Comparison of ENCODE assay signal across 17 mouse cellular contexts in genomic region chr11:106728402-106729366, GRCm38 (mm10). TPM values are rescaled to one million over a fixed set of nuclear protein-coding genes. Genes with fewer than 3 reads are reported as not detected.
A peak's percentile ranks its signal among the peaks of the same experiment; 100 is the strongest.
DNase-seq lines count a peak whose midpoint lies in the region; ATAC-seq and TF ChIP-seq lines count a peak whose summit lies in the region.
"Had no signal": no experiment of that assay in that cellular context is flagged by ENCODE, and none has a peak within 500 bp of the region (broad histone marks: within the 10 kb centered on the region; RNA-seq: fewer than 3 reads in every experiment).

No protein-coding gene starts in this region.

- peaks cover 15% of the 10 kb centered on the region for H3K4me1 ChIP-seq in hindbrain, embryonic 10.5 days (replicated peaks)
- 0 out of 2 replicates have a peak, but pooled peaks cover 9% of the 10 kb centered on the region for H3K4me1 ChIP-seq in hindbrain, embryonic 13.5 days (replicated peaks)
- H3K4me1 ChIP-seq in embryonic facial prominence, embryonic 12.5 days = peaks cover 10% of the 10 kb centered on the region
- peaks cover 20% of the 10 kb centered on the region; the same call in 1 of the 2 replicates for H3K4me1 ChIP-seq in heart, postnatal 0 days (ENCODE audit: control insufficient read depth, insufficient read depth)

- WGBS in hindbrain, embryonic 10.5 days = 85% methylated on average over 10 of the region's 10 CpGs
- WGBS in hindbrain, embryonic 13.5 days = 88% methylated on average over 10 of the region's 10 CpGs
- WGBS in embryonic facial prominence, embryonic 12.5 days = 68% methylated on average over 10 of the region's 10 CpGs
- whole genome bisulfite sequencing in heart, postnatal 0 days = 62% methylated on average over 10 of the region's 10 CpGs

- DNase-seq in hindbrain, embryonic 10.5 days (ENCODE audit: low spot score) = no peak
- DNase-seq in heart, postnatal 0 days (ENCODE audit: low spot score) = peak; percentile 39
- DNase-seq in adrenal gland, adult 18-20 months (ENCODE audit: low spot score in 2 of 2) = no peak
- DNase-seq in layer of hippocampus, adult 2 months (ENCODE audit: low spot score in 2 of 2) = no peak
- DNase-seq in layer of hippocampus, adult 11-12 months (ENCODE audit: low spot score) = no peak
- DNase-seq: cerebellum, postnatal 36 days; kidney, adult 11 months; kidney, postnatal 36 days; lung, postnatal 36 days; thymus, postnatal 36 days had no signal

- no peak for TF ChIP-seq CTCF in heart, postnatal 0 days (IDR thresholded peaks at IDR 0.05; ENCODE audit: low read depth)
- TF ChIP-seq CTCF in layer of hippocampus, adult 2 months (conservative IDR thresholded peaks at IDR 0.05) = no peak

- no peak for TF ChIP-seq EP300 in heart, postnatal 0 days (IDR thresholded peaks at IDR 0.05; ENCODE audit: low read depth)

- 0 out of 2 replicates have a peak, but pooled peaks cover 3% of the 10 kb centered on the region for H3K9me3 ChIP-seq in hindbrain, embryonic 10.5 days
- H3K9me3 ChIP-seq in hindbrain, embryonic 13.5 days = no peaks in the 10 kb centered on the region
- no peaks in the 10 kb centered on the region for H3K9me3 ChIP-seq in embryonic facial prominence, embryonic 12.5 days
- no peaks in the 10 kb centered on the region for H3K9me3 ChIP-seq in heart, postnatal 0 days (replicated peaks; ENCODE audit: control insufficient read depth, low read length)
- H3K9me3 ChIP-seq: embryonic facial prominence, embryonic 15.5 days; neural tube, embryonic 15.5 days had no signal

- no peak overlapping the region for H3K4me3 ChIP-seq in hindbrain, embryonic 10.5 days
- H3K4me3 ChIP-seq in hindbrain, embryonic 13.5 days = no peak overlapping the region
- H3K4me3 ChIP-seq in embryonic facial prominence, embryonic 12.5 days = no peak overlapping the region
- no peak overlapping the region for H3K4me3 ChIP-seq in heart, postnatal 0 days (ENCODE audit: low read depth, low read length)
- H3K4me3 ChIP-seq in layer of hippocampus, adult 2 months = no peak overlapping the region
- H3K4me3 ChIP-seq: embryonic facial prominence, embryonic 15.5 days; left cerebral cortex, adult 2 months; neural tube, embryonic 15.5 days had no signal

- peak overlapping the region; percentile 40; the same call in 1 of the 2 replicates for H3K27ac ChIP-seq in hindbrain, embryonic 10.5 days
- H3K27ac ChIP-seq in hindbrain, embryonic 13.5 days = no peak overlapping the region
- peak overlapping the region; percentile 41; the same call in 1 of the 2 replicates for H3K27ac ChIP-seq in embryonic facial prominence, embryonic 12.5 days
- peak overlapping the region; percentile 60 for H3K27ac ChIP-seq in heart, postnatal 0 days (ENCODE audit: low read depth)
- no peak overlapping the region for H3K27ac ChIP-seq in layer of hippocampus, adult 2 months
- H3K27ac ChIP-seq: embryonic facial prominence, embryonic 15.5 days; left cerebral cortex, adult 2 months; neural tube, embryonic 15.5 days had no signal

- H3K36me3 ChIP-seq in hindbrain, embryonic 10.5 days = no peaks in the 10 kb centered on the region
- H3K36me3 ChIP-seq in hindbrain, embryonic 13.5 days = no peaks in the 10 kb centered on the region
- no peaks in the 10 kb centered on the region for H3K36me3 ChIP-seq in embryonic facial prominence, embryonic 12.5 days
- no peaks in the 10 kb centered on the region for H3K36me3 ChIP-seq in heart, postnatal 0 days (replicated peaks; ENCODE audit: control insufficient read depth, insufficient read depth, low read length)
- H3K36me3 ChIP-seq: embryonic facial prominence, embryonic 15.5 days; neural tube, embryonic 15.5 days had no signal

- ATAC-seq in hindbrain, embryonic 13.5 days (ENCODE audit: low FRiP score) = no peak
- no peak for ATAC-seq in embryonic facial prominence, embryonic 12.5 days (ENCODE audit: insufficient number of reproducible peaks, insufficient read depth, low FRiP score, low TSS enrichment)
- ATAC-seq in heart, postnatal 0 days (ENCODE audit: insufficient read depth, low read depth) = peak; percentile 54
- peak; percentile 88 for ATAC-seq in megakaryocyte-erythroid progenitor cell, adult 5-6 weeks (replicated peaks; ENCODE audit: low FRiP score, low TSS enrichment, poor library complexity, severe bottlenecking)
- ATAC-seq: forebrain, embryonic 16.5 days had no signal

- no peak overlapping the region for H3K9ac ChIP-seq in hindbrain, embryonic 13.5 days
- H3K9ac ChIP-seq in embryonic facial prominence, embryonic 12.5 days = no peak overlapping the region
- H3K9ac ChIP-seq in heart, postnatal 0 days (replicated peaks; ENCODE audit: low read depth, low read length) = no peak overlapping the region
- H3K9ac ChIP-seq: embryonic facial prominence, embryonic 15.5 days; neural tube, embryonic 15.5 days had no signal

- H3K27me3 ChIP-seq in hindbrain, embryonic 10.5 days (ENCODE audit: insufficient read depth, poor library complexity, severe bottlenecking) = no peaks in the 10 kb centered on the region
- no peaks in the 10 kb centered on the region for H3K27me3 ChIP-seq in hindbrain, embryonic 13.5 days
- H3K27me3 ChIP-seq in embryonic facial prominence, embryonic 12.5 days = no peaks in the 10 kb centered on the region
- no peaks in the 10 kb centered on the region for H3K27me3 ChIP-seq in heart, postnatal 0 days (ENCODE audit: control insufficient read depth, insufficient read depth, low read length)
- H3K27me3 ChIP-seq: embryonic facial prominence, embryonic 15.5 days; neural tube, embryonic 15.5 days had no signal

- H3K4me2 ChIP-seq in hindbrain, embryonic 13.5 days = no peak overlapping the region
- no peak overlapping the region for H3K4me2 ChIP-seq in embryonic facial prominence, embryonic 12.5 days (replicated peaks)
- H3K4me2 ChIP-seq in heart, postnatal 0 days (ENCODE audit: low read depth, low read length) = no peak overlapping the region
- H3K4me2 ChIP-seq: embryonic facial prominence, embryonic 15.5 days; neural tube, embryonic 15.5 days had no signal

RNA-seq across cellular contexts. Expression of gene Pecam1, which starts 21.7 kb away (rescaled TPM):
- polyA plus RNA-seq in hindbrain, embryonic 10.5 days (2016; fragmentation: Nextera tagmentation; extraction: Ambion mirVana) = 17.3 and 18.3 TPM in 2 replicates
- polyA plus RNA-seq in hindbrain, embryonic 13.5 days (2015; fragmentation: Nextera tagmentation; extraction: Ambion mirVana) = 17.4 and 17.6 TPM in 2 replicates
- polyA plus RNA-seq in embryonic facial prominence, embryonic 12.5 days (2016; fragmentation: Nextera tagmentation; extraction: Ambion mirVana) = 28.9 and 30.5 TPM in 2 replicates
- 126 and 153 TPM in 2 replicates for total RNA-seq in heart, postnatal 0 days (2014; rRNA removed; ENCODE audit: low replicate concordance)
- 59.4 and 63.2 TPM in 2 replicates for polyA plus RNA-seq in heart, postnatal 0 days (2015; fragmentation: Nextera tagmentation; extraction: Ambion mirVana)
- total RNA-seq in megakaryocyte-erythroid progenitor cell, adult 5-6 weeks (2014; fragmentation: Nextera tagmentation) = 9.2 and 11.1 TPM in 2 replicates
- total RNA-seq in megakaryocyte-erythroid progenitor cell, adult 5-6 weeks (2017) = 8.8 and 14.6 TPM in 2 replicates
- 10 to 100 TPM; 57.1 to 63.6 TPM for total RNA-seq in adrenal gland, adult 18-20 months (2021)
- total RNA-seq in layer of hippocampus, adult 2 months (2021) = 10 to 100 TPM; 15.9 to 20.4 TPM

RNA-seq across cellular contexts. Expression of gene Milr1, which starts 22.3 kb away (rescaled TPM):
- polyA plus RNA-seq in hindbrain, embryonic 10.5 days (2016; fragmentation: Nextera tagmentation; extraction: Ambion mirVana) = 0.93 and 1.6 TPM in 2 replicates
- 0.78 and 1.3 TPM in 2 replicates for polyA plus RNA-seq in hindbrain, embryonic 13.5 days (2015; fragmentation: Nextera tagmentation; extraction: Ambion mirVana)
- 1.4 TPM in 2 replicates for polyA plus RNA-seq in embryonic facial prominence, embryonic 12.5 days (2016; fragmentation: Nextera tagmentation; extraction: Ambion mirVana)
- total RNA-seq in heart, postnatal 0 days (2014; rRNA removed; ENCODE audit: low replicate concordance) = 0.15 TPM in 1 of 2 replicates, not detected in the other
- polyA plus RNA-seq in heart, postnatal 0 days (2015; fragmentation: Nextera tagmentation; extraction: Ambion mirVana) = 0.58 and 0.83 TPM in 2 replicates
- total RNA-seq in megakaryocyte-erythroid progenitor cell, adult 5-6 weeks (2014; fragmentation: Nextera tagmentation) = 1.3 and 2.7 TPM in 2 replicates
- 3.4 and 3.5 TPM in 2 replicates for total RNA-seq in megakaryocyte-erythroid progenitor cell, adult 5-6 weeks (2017)
- 1 to 10 TPM in 1 of 2 experiments, under 1 TPM in 1; 0.83 to 1.2 TPM for total RNA-seq in adrenal gland, adult 18-20 months (2021)
- total RNA-seq in layer of hippocampus, adult 2 months (2021) = not detected

RNA-seq across cellular contexts. Expression of gene Polg2, which starts 50.7 kb away (rescaled TPM):
- polyA plus RNA-seq in hindbrain, embryonic 10.5 days (2016; fragmentation: Nextera tagmentation; extraction: Ambion mirVana) = 8.1 and 10.1 TPM in 2 replicates
- 9.1 and 9.7 TPM in 2 replicates for polyA plus RNA-seq in hindbrain, embryonic 13.5 days (2015; fragmentation: Nextera tagmentation; extraction: Ambion mirVana)
- 14.3 and 15.2 TPM in 2 replicates for polyA plus RNA-seq in embryonic facial prominence, embryonic 12.5 days (2016; fragmentation: Nextera tagmentation; extraction: Ambion mirVana)
- total RNA-seq in heart, postnatal 0 days (2014; rRNA removed; ENCODE audit: low replicate concordance) = 1.1 and 6.3 TPM in 2 replicates
- polyA plus RNA-seq in heart, postnatal 0 days (2015; fragmentation: Nextera tagmentation; extraction: Ambion mirVana) = 6.5 and 7.2 TPM in 2 replicates
- total RNA-seq in megakaryocyte-erythroid progenitor cell, adult 5-6 weeks (2014; fragmentation: Nextera tagmentation) = 6.8 and 15.3 TPM in 2 replicates
- 16.4 and 18.1 TPM in 2 replicates for total RNA-seq in megakaryocyte-erythroid progenitor cell, adult 5-6 weeks (2017)
- total RNA-seq in adrenal gland, adult 18-20 months (2021) = 1 to 10 TPM; 4.3 to 6.1 TPM
- 1 to 10 TPM; 3.1 to 5.0 TPM for total RNA-seq in layer of hippocampus, adult 2 months (2021)

Comparison
In these comparisons a context has a peak if more than half of its experiments do, and no peak if none do; other contexts are left out.
1. H3K27ac ChIP-seq: peak in hindbrain, embryonic 10.5 days (single experiment), embryonic facial prominence, embryonic 12.5 days (single experiment) and heart, postnatal 0 days (single experiment); none in hindbrain, embryonic 13.5 days (single experiment) and layer of hippocampus, adult 2 months (single experiment).
2. ATAC-seq: peak in heart, postnatal 0 days (single experiment) and megakaryocyte-erythroid progenitor cell, adult 5-6 weeks (single experiment); none in hindbrain, embryonic 13.5 days (single experiment) and embryonic facial prominence, embryonic 12.5 days (single experiment).